Mouse (Mus musculus) embryonic facial prominence, embryonic 11.5 days (tissue): ENCODE results near the gene Irf2. TPM values are rescaled to one million over a fixed set of nuclear protein-coding genes. Genes with fewer than 3 reads are reported as not detected.
"Not testable (repeated sequence)": the region's sequence is repeated elsewhere in the genome, so short reads cannot be mapped to it uniquely, and the experiment has no call there.

ENCODE experiments used
- ATAC-seq: fragments of 200-750 bp; cut with Nextera tagmentation; replicated peaks from 2 replicates; pipeline ENCODE4 v1.8.0; 2017; ENCODE audit warnings: low read depth; ENCODE audit not compliant: insufficient number of reproducible peaks, low FRiP score, low TSS enrichment
- DNase-seq: peaks from one replicate; pipeline ENCODE4 v3.0.0-alpha.2; 2015; ENCODE audit warnings: low spot score
- H3K27ac ChIP-seq: fragments of 300-500 bp; sonication (generic); replicated peaks from 2 replicates; pipeline ENCODE4 v1.5.1; 2014; ENCODE audit warnings: mild to moderate bottlenecking, low read depth, low read length, control low read depth
- H3K27me3 ChIP-seq: fragments of 300-500 bp; sonication (generic); 2 replicates; pipeline ENCODE4 v1.6.1; 2014; ENCODE audit warnings: mild to moderate bottlenecking, low read length, moderate library complexity, mixed read lengths; ENCODE audit not compliant: control insufficient read depth, insufficient read depth
- H3K36me3 ChIP-seq: fragments of 300-500 bp; sonication (generic); replicated peaks from 2 replicates; pipeline ENCODE4 v1.6.1; 2014; ENCODE audit warnings: low read depth, mild to moderate bottlenecking, low read length, moderate library complexity, mixed read lengths; ENCODE audit not compliant: control insufficient read depth, insufficient read depth
- H3K4me1 ChIP-seq: fragments of 300-500 bp; sonication (generic); 2 replicates; pipeline ENCODE4 v1.6.1; 2014; ENCODE audit warnings: low read length, mixed read lengths; ENCODE audit not compliant: control insufficient read depth, insufficient read depth
- H3K4me2 ChIP-seq: fragments of 300-500 bp; sonication (generic); 2 replicates; pipeline ENCODE4 v1.6.1; 2014; ENCODE audit warnings: low read depth, mild to moderate bottlenecking, control low read depth, low read length, moderate library complexity
- H3K4me3 ChIP-seq: fragments of 300-500 bp; sonication (generic); 2 replicates; pipeline ENCODE4 v1.5.1; 2014; ENCODE audit warnings: low read depth, low read length, control low read depth
- H3K9ac ChIP-seq: fragments of 300-500 bp; sonication (generic); replicated peaks from 2 replicates; pipeline ENCODE4 v1.6.1; 2014; ENCODE audit warnings: mild to moderate bottlenecking, control low read depth, low read length
- H3K9me3 ChIP-seq: fragments of 300-500 bp; sonication (generic); replicated peaks from 2 replicates; pipeline ENCODE4 v1.6.1; 2016; ENCODE audit warnings: mild to moderate bottlenecking, low read length, inconsistent platforms, mixed read lengths; ENCODE audit not compliant: control insufficient read depth
- WGBS: fragments of 180-500 bp; shearing (Covaris S2); extraction: QIAGEN DNeasy Blood & Tissue Kit; methylation state at CpG from one replicate; pipeline ENCODE4 v1.1.7; 2014; 5-methylcytosine and 5-hydroxymethylcytosine counted together
- polyA plus RNA-seq: library from polyadenylated mRNA; unstranded; fragments of >200 nt; fragmentation: Nextera tagmentation; extraction: Ambion mirVana; gene quantifications from 2 replicates; pipeline ENCODE4 v1.2.1, GENCODE M21; 2014

The Irf2 gene
- polyA plus RNA-seq, 1 experiment from 2014 or later, result 13.7 TPM

DNA sequence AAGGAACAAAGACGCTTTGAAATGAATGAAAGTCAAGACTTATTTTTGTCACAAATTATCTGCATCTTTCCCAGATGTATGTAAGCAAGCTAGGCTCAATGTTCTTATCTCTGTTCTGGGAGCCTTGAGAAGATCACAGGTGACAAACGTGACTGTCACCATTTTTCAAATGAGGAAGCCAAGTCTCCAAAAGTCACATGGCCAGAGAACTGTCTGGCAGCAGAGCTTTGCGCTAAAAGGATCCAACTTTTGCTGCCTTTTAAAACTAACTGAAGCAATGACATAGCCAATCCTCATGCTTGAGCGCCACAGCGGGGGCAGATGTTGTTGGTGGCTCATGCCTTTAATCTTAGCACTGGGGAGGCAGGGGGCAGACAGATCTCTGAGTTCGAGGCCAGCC, 22.4 kb upstream of the Irf2 start:
- Histone ChIP-seq H3K27me3 (no peaks in the 10 kb centered on the region), H3K27ac (no peak overlapping the region), H3K36me3 (no peaks in the 10 kb centered on the region), H3K9me3 (no peaks in the 10 kb centered on the region), H3K9ac (no peak overlapping the region), H3K4me1 (no peaks in the 10 kb centered on the region), H3K4me3 (no peak overlapping the region), H3K4me2 (no peak overlapping the region)
- DNase-seq (no peak), ATAC-seq (no peak)
- WGBS, result 57% methylated on average over 6 of the region's 6 CpGs

- H3K36me3 ChIP-seq, result no peaks in the 10 kb centered on the region
- no peak for DNase-seq
- H3K27me3 ChIP-seq, result no peaks in the 10 kb centered on the region
- no peaks in the 10 kb centered on the region for H3K9me3 ChIP-seq
- ATAC-seq, result no peak
- H3K9ac ChIP-seq, result no peak overlapping the region
- no peak overlapping the region for H3K4me2 ChIP-seq
- 88% methylated on average over 8 of the region's 8 CpGs for WGBS
- H3K27ac ChIP-seq, result no peak overlapping the region
- no peaks in the 10 kb centered on the region for H3K4me1 ChIP-seq
- no peak overlapping the region for H3K4me3 ChIP-seq
Observed at GRCm38 (mm10) chr8:46718301-46718700, 21.2 kb upstream of the Irf2 start.

DNA sequence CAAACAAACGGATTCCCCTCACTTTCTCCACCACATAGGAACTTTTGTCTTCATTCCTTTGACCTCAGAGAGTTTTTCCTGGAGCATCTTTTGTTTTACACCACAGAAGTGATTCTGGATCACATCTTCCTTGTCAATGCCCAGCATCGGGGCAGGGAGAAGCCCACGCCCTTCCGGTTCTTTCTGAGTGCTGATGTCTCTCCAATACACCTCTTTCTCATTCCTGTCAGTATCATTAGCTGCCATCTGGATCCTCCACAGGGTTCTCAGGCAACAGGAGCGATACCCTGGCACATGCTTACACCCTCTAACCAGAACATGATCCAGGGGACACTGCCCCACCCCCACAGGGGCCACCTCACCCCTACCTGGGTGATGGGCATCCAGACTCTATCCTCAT, 20.8 kb upstream of the Irf2 start:
- no peak overlapping the region for H3K27ac ChIP-seq
- H3K36me3 ChIP-seq, result no peaks in the 10 kb centered on the region
- no peak for ATAC-seq
- no peaks in the 10 kb centered on the region for H3K4me1 ChIP-seq
- H3K9ac ChIP-seq, result no peak overlapping the region
- 83% methylated on average over 5 of the region's 5 CpGs for WGBS
- no peak for DNase-seq
- H3K4me2 ChIP-seq, result no peak overlapping the region
- H3K27me3 ChIP-seq, result no peaks in the 10 kb centered on the region
- no peaks in the 10 kb centered on the region for H3K9me3 ChIP-seq
- no peak overlapping the region for H3K4me3 ChIP-seq

- Histone ChIP-seq H3K4me1 (no peaks in the 10 kb centered on the region), H3K36me3 (no peaks in the 10 kb centered on the region), H3K9ac (no peak overlapping the region), H3K27me3 (no peaks in the 10 kb centered on the region), H3K9me3 (no peaks in the 10 kb centered on the region), H3K4me2 (no peak overlapping the region), H3K4me3 (no peak overlapping the region), H3K27ac (no peak overlapping the region)
- ATAC-seq (no peak), DNase-seq (no peak)
- WGBS, result 51% methylated on average over 4 of the region's 4 CpGs
Observed at GRCm38 (mm10) chr8:46720656-46721055, 18.9 kb upstream of the Irf2 start.

DNA sequence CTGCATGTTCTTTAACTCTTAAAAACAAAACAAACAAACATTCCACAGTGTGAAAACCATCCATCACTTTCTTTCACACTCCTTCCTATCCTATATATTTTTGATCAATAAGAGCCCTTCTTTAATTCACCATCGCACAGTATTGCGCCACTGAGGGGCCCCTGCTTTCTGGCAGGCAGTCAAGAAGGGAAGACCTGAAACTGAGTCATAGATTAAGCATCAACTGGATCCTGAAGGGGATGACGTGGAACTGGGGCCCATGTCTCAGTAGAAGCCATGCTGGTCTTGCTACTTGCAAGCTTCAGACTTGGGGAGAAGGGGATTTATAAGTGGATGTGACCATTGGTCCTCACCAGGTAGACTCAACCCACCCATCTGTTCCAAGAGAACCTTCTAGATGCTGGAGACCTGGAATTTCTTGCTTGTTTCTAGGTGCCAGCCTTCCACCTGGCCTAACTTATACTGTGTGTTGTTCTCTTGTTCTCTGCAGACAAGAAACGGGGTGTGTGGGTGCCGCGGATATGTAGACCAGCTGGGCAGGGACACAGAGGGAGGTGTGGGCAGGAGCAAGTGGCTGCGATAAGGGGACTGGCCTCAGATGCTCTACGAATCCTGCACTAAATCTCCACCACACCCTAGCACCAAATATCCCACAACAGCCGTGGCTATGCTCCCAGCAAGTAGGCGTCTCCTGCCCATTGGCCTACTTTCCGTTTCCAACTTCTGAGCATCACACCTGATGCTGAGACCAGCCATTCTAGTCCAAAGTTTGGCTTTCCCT, 18.3 kb upstream of the Irf2 start:
- ATAC-seq (no peak), DNase-seq (no peak)
- H3K27me3 ChIP-seq, result no peaks in the 10 kb centered on the region
- no peaks in the 10 kb centered on the region for H3K4me1 ChIP-seq
- no peak overlapping the region for H3K4me3 ChIP-seq
- H3K36me3 ChIP-seq, result no peaks in the 10 kb centered on the region
- H3K9me3 ChIP-seq, result no peaks in the 10 kb centered on the region
- 90% methylated on average over 11 of the region's 11 CpGs for WGBS
- H3K9ac ChIP-seq, result no peak overlapping the region
- H3K27ac ChIP-seq, result no peak overlapping the region
- H3K4me2 ChIP-seq, result no peak overlapping the region

DNA sequence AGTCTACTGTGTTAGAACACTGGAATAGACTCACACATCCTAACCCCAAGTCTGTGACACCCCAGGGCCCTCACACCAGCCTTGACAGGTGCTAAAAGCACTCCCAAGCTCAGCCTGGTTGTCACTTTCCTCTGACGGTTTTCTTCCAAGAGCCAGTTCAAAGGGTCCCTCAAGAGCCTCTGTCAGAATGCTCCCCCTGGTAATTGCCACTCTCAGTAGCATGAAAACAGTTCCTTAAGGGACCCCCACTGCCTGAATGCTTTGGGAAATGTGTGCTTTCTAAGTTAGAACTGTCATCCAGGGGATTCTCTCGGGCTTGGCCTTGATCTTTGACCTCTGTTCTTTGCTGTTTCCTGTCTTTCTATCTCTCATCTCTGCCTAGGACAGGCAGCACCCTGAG, 17.0 kb upstream of the Irf2 start:
- no peaks in the 10 kb centered on the region for H3K9me3 ChIP-seq
- H3K36me3 ChIP-seq, result no peaks in the 10 kb centered on the region
- H3K27ac ChIP-seq, result no peak overlapping the region
- DNase-seq, result no peak
- ATAC-seq, result no peak
- 25% methylated on average over 2 of the region's 2 CpGs for WGBS
- H3K27me3 ChIP-seq, result no peaks in the 10 kb centered on the region
- no peaks in the 10 kb centered on the region for H3K4me1 ChIP-seq
- no peak overlapping the region for H3K4me2 ChIP-seq
- H3K9ac ChIP-seq, result no peak overlapping the region
- H3K4me3 ChIP-seq, result no peak overlapping the region

DNA sequence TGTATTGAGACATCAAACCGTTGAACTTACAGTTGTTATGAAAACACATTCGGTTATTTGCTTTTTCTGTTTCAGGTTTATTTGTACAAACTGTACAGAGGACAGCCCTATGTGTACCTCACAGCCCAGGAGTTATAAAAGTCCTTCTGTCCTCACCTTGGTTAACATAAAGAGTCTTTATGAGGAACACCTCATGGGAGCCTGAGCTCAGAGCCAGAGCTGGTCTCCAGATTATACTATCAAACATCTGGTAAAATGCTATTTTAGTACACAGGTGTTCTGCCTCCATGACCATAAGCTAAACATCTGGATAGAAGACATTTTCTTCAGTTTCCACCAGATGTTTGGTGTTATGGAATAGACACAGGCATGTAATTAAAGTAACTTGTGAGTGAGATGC, 13.1 kb upstream of the Irf2 start:
- Histone ChIP-seq H3K27me3 (no peaks in the 10 kb centered on the region), H3K4me2 (no peak overlapping the region), H3K4me3 (no peak overlapping the region), H3K4me1 (no peaks in the 10 kb centered on the region), H3K27ac (no peak overlapping the region), H3K9me3 (no peaks in the 10 kb centered on the region), H3K9ac (no peak overlapping the region), H3K36me3 (no peaks in the 10 kb centered on the region)
- DNase-seq (peak; percentile 22), ATAC-seq (no peak)
- WGBS, result 91% methylated on average over 2 of the region's 2 CpGs

DNA sequence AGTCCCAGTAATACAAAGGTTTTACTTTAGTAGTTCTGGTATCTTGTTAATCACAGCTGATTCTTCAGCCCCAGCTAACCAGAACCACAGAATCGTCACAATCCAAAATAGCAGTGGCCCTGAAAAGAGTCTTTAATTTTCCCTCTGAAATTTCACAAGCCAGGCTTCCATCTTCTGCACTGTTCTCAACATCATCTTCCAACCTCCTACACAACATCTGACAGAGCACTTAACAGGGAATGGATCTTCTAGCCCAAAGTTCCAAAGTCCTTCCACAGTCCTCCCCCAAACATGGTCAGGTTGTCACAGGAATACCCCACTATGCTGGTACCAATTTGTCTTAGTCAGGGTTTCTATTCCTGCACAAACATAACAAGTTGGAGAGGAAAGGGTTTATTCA, 9.9 kb upstream of the Irf2 start:
- DNase-seq, ATAC-seq: not testable (repeated sequence)

More for the DNA sequence above, 9.9 kb upstream of the Irf2 start:
- not testable (repeated sequence) for H3K4me3 ChIP-seq, H3K36me3 ChIP-seq, H3K4me2 ChIP-seq, H3K27me3 ChIP-seq, H3K9me3 ChIP-seq, H3K4me1 ChIP-seq, H3K27ac ChIP-seq, H3K9ac ChIP-seq
- WGBS, result 83% methylated on average over 1 of the region's 1 CpGs
